Mouse (Mus musculus) erythroid progenitor cell, adult 5-6 weeks (primary cell): ENCODE data around the gene Pofut1. TPM values are rescaled to one million over a fixed set of nuclear protein-coding genes. Genes with fewer than 3 reads are reported as not detected.

ENCODE experiments used
- total RNA-seq, 2 experiments: library from RNA; stranded (forward) in 1 of 2; stranded (reverse) in 1 of 2; fragments of 150-400 nt in 1 of 2; fragments of 186-747, 209-891 nt in 1 of 2; gene quantifications; 2 replicates each; pipeline versions ENCODE4 v1.2.3 to v1.2.4; 2015 to 2017; ENCODE audit warnings: low replicate concordance in 2 of 2

Gene Pofut1
- total RNA-seq, 2 experiments from 2014 or later: 15.5 to 25.9 TPM

Other genes starting within 250 kb of the Pofut1 start
- gene Pdrg1, start 226.1 kb upstream of the Pofut1 start, total RNA-seq (2015; ENCODE audit: low replicate concordance): 8.8 and 13.3 TPM in 2 replicates
- gene Pdrg1, start 226.1 kb upstream of the Pofut1 start, total RNA-seq (2017; ENCODE audit: low replicate concordance): 4.2 and 31.2 TPM in 2 replicates
- gene Xkr7, start 209.7 kb upstream of the Pofut1 start, total RNA-seq (2015; ENCODE audit: low replicate concordance): not detected in 2 replicates
- not detected in 2 replicates for gene Xkr7, start 209.7 kb upstream of the Pofut1 start, total RNA-seq (2017; ENCODE audit: low replicate concordance)
- gene Ccm2l, start 175.6 kb upstream of the Pofut1 start, total RNA-seq (2015; ENCODE audit: low replicate concordance): 0.72 TPM in 1 of 2 replicates, not detected in the other
- not detected in 2 replicates for gene Ccm2l, start 175.6 kb upstream of the Pofut1 start, total RNA-seq (2017; ENCODE audit: low replicate concordance)
- 35.7 and 36.5 TPM in 2 replicates for gene Hck, start 133.1 kb upstream of the Pofut1 start, total RNA-seq (2015; ENCODE audit: low replicate concordance)
- 19.4 and 38.2 TPM in 2 replicates for gene Hck, start 133.1 kb upstream of the Pofut1 start, total RNA-seq (2017; ENCODE audit: low replicate concordance)
- gene Tm9sf4, start 80.2 kb upstream of the Pofut1 start, total RNA-seq (2015; ENCODE audit: low replicate concordance): 18.0 and 21.4 TPM in 2 replicates
- gene Tm9sf4, start 80.2 kb upstream of the Pofut1 start, total RNA-seq (2017; ENCODE audit: low replicate concordance): 16.9 and 30.3 TPM in 2 replicates
- 9.6 TPM in 1 of 2 replicates, not detected in the other for gene Tspyl3, start 16.1 kb upstream of the Pofut1 start, total RNA-seq (2015; ENCODE audit: low replicate concordance)
- 0.77 TPM in 1 of 2 replicates, not detected in the other for gene Tspyl3, start 16.1 kb upstream of the Pofut1 start, total RNA-seq (2017; ENCODE audit: low replicate concordance)
- gene Plagl2, start 107 bp upstream of the Pofut1 start, total RNA-seq (2015; ENCODE audit: low replicate concordance): 60.9 and 85.5 TPM in 2 replicates
- 20.6 and 25.8 TPM in 2 replicates for gene Plagl2, start 107 bp upstream of the Pofut1 start, total RNA-seq (2017; ENCODE audit: low replicate concordance)
- gene Kif3b, start 49.9 kb downstream of the Pofut1 start, total RNA-seq (2015; ENCODE audit: low replicate concordance): 2.5 and 3.2 TPM in 2 replicates
- gene Kif3b, start 49.9 kb downstream of the Pofut1 start, total RNA-seq (2017; ENCODE audit: low replicate concordance): 1.4 and 4.9 TPM in 2 replicates
- gene Asxl1, start 104.3 kb downstream of the Pofut1 start, total RNA-seq (2015; ENCODE audit: low replicate concordance): 37.5 and 37.7 TPM in 2 replicates
- 43.1 and 57.7 TPM in 2 replicates for gene Asxl1, start 104.3 kb downstream of the Pofut1 start, total RNA-seq (2017; ENCODE audit: low replicate concordance)